Mouse (Mus musculus) CD4-positive helper T cell, adult 2 months (primary cell): ENCODE measurements around the gene Gm20431.

ENCODE experiments used
- DNase-seq: peaks from one replicate; pipeline ENCODE4 v3.0.0-alpha.2; 2012; ENCODE audit warnings: low read depth, missing footprints, low spot score

The Gm20431 gene

GRCm38 (mm10) chr2:167571442-167572220, 89.7 kb downstream of the Gm20431 start:
- no peak for DNase-seq

- no peak for DNase-seq
These were observed 90.5 kb downstream of the Gm20431 start for GRCm38 (mm10) chr2:167570815-167571214.

- no peak for DNase-seq
These were observed 91.2 kb downstream of the Gm20431 start for GRCm38 (mm10) chr2:167569934-167570651.

- no peak for DNase-seq
These were observed 93.2 kb downstream of the Gm20431 start for GRCm38 (mm10) chr2:167568112-167568511.

- DNase-seq, result no peak
These were observed 95.6 kb downstream of the Gm20431 start for GRCm38 (mm10) chr2:167565682-167566081.

GRCm38 (mm10) chr2:167565312-167565656, 96.0 kb downstream of the Gm20431 start:
- DNase-seq, result no peak

GRCm38 (mm10) chr2:167564551-167565311, 96.6 kb downstream of the Gm20431 start:
- no peak for DNase-seq

- no peak for DNase-seq
These were observed 97.6 kb downstream of the Gm20431 start for GRCm38 (mm10) chr2:167563703-167564102.

GRCm38 (mm10) chr2:167563035-167563434, 98.3 kb downstream of the Gm20431 start:
- no peak for DNase-seq

GRCm38 (mm10) chr2:167562101-167562500, 99.2 kb downstream of the Gm20431 start:
- no peak for DNase-seq

GRCm38 (mm10) chr2:167559413-167559812, 101.9 kb downstream of the Gm20431 start:
- DNase-seq, result no peak
